Mouse (Mus musculus) E14TG2a.4 (cell line): ENCODE measurements at regions not wholly inside any gene's neighbourhood (a gene's known extent, or its start where the extent isn't known, plus 50 kb on each side); places are given as distances from the start of the nearest gene placed in this dataset.

Source experiments
- CTCF ChIP-seq: conservative IDR thresholded peaks from 2 replicates; pipeline ENCODE4 v1.5.1; 2014; ENCODE audit warnings: low read length
- NANOG ChIP-seq: IDR thresholded peaks from 2 replicates; pipeline ENCODE4 v1.6.1; 2014; ENCODE audit warnings: borderline replicate concordance, low read length, mixed read lengths
- POU5F1 ChIP-seq: IDR thresholded peaks from 2 replicates; pipeline ENCODE4 v1.6.1; 2014; ENCODE audit warnings: low read length, borderline replicate concordance

DNA sequence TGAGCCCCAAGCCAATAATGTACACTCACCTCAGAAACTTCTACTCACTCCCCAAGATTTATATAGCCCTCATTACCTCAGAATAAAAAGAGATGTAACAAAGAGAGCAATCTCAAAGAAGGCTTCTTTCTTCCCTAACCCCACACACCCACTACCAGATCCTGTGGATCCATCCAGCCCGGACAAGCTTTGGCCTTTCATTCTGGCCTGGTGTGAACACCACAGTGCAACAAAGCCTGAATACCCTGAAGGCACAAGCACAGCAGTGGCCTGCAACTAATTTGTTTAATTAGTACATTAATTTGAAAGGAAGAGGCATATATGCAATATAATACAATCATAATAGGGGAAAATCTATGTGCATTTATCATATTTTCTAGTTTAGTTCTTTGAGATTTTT, 616.5 kb upstream of the Kcnd2 start:
- TF ChIP-seq CTCF, result no peak
- TF ChIP-seq NANOG, result no peak
- no peak for TF ChIP-seq POU5F1
